Mouse (Mus musculus): Measurements from ENCODE around the gene Defa33. TPM values are rescaled to one million over a fixed set of nuclear protein-coding genes. Genes with fewer than 3 reads are reported as not detected.
"Not testable (repeated sequence)": the region's sequence is repeated elsewhere in the genome, so short reads cannot be mapped to it uniquely, and the experiment has no call there.

The Defa33 gene
- polyA plus RNA-seq (2014; fragmentation: Nextera tagmentation; extraction: Ambion mirVana): not detected in 2 replicates

GRCm38 (mm10) chr8:21391511-21391910 lies at the start of gene Defa33:
Defa33 (plus strand) TSS chr8:21391811.
- H3K4me1 ChIP-seq (ENCODE audit: control insufficient read depth, insufficient read depth, low read length); H3K36me3 ChIP-seq (ENCODE audit: control insufficient read depth, insufficient read depth, low read length); H3K9me3 ChIP-seq (replicated peaks; ENCODE audit: control insufficient read depth, low read length); H3K27me3 ChIP-seq (replicated peaks; ENCODE audit: control insufficient read depth, insufficient read depth, low read length); DNase-seq (ENCODE audit: low spot score); H3K9ac ChIP-seq (ENCODE audit: low read length); ATAC-seq; H3K4me2 ChIP-seq (ENCODE audit: low read length); H3K4me3 ChIP-seq (ENCODE audit: low read depth, low read length); H3K27ac ChIP-seq (ENCODE audit: low read depth, low read length): not testable (repeated sequence)
- no CpG with 5 or more reads among the region's 2 CpGs for WGBS

- not testable (repeated sequence) for H3K9me3 ChIP-seq (replicated peaks; ENCODE audit: control insufficient read depth, low read length); H3K4me2 ChIP-seq (ENCODE audit: low read length); H3K4me1 ChIP-seq (ENCODE audit: control insufficient read depth, insufficient read depth, low read length); H3K27ac ChIP-seq (ENCODE audit: low read depth, low read length); H3K36me3 ChIP-seq (ENCODE audit: control insufficient read depth, insufficient read depth, low read length); H3K9ac ChIP-seq (ENCODE audit: low read length); H3K4me3 ChIP-seq (ENCODE audit: low read depth, low read length); DNase-seq (ENCODE audit: low spot score); H3K27me3 ChIP-seq (replicated peaks; ENCODE audit: control insufficient read depth, insufficient read depth, low read length); ATAC-seq
- WGBS: no CpG with 5 or more reads among the region's 2 CpGs
These were observed 13.4 kb upstream of the Defa33 start, which contains the start of gene Defa2 for GRCm38 (mm10) chr8:21378215-21378614. Defa2 (plus strand) TSS chr8:21378515.

- not testable (repeated sequence) for H3K36me3 ChIP-seq (ENCODE audit: control insufficient read depth, insufficient read depth, low read length)
These were observed 35.5 kb downstream of the Defa33 start, which contains the start of gene Defa36 for GRCm38 (mm10) chr8:21427111-21427510. Defa36 (plus strand) TSS chr8:21427411.

More at GRCm38 (mm10) chr8:21427111-21427510, 35.5 kb downstream of the Defa33 start, which contains the start of gene Defa36:
- DNase-seq (ENCODE audit: low spot score); H3K27ac ChIP-seq (ENCODE audit: low read depth, low read length); H3K4me2 ChIP-seq (ENCODE audit: low read length); ATAC-seq; H3K27me3 ChIP-seq (replicated peaks; ENCODE audit: control insufficient read depth, insufficient read depth, low read length); H3K4me1 ChIP-seq (ENCODE audit: control insufficient read depth, insufficient read depth, low read length); H3K9me3 ChIP-seq (replicated peaks; ENCODE audit: control insufficient read depth, low read length); H3K9ac ChIP-seq (ENCODE audit: low read length); H3K4me3 ChIP-seq (ENCODE audit: low read depth, low read length): not testable (repeated sequence)
- WGBS: no CpG with 5 or more reads among the region's 1 CpGs

Other genes with a start within 250 kb of the Defa33 start
- not detected in 2 replicates for gene Defa22, start 229.5 kb upstream of the Defa33 start, polyA plus RNA-seq (2014; fragmentation: Nextera tagmentation; extraction: Ambion mirVana)
- not detected in 2 replicates for gene Defa31, start 200.2 kb upstream of the Defa33 start, polyA plus RNA-seq (2014; fragmentation: Nextera tagmentation; extraction: Ambion mirVana)
- gene Gm15293, start 190.2 kb upstream of the Defa33 start, polyA plus RNA-seq (2014; fragmentation: Nextera tagmentation; extraction: Ambion mirVana): not detected in 2 replicates
- not detected in 2 replicates for gene Gm15292, start 142.1 kb upstream of the Defa33 start, polyA plus RNA-seq (2014; fragmentation: Nextera tagmentation; extraction: Ambion mirVana)
- gene Defa27, start 76.3 kb upstream of the Defa33 start, polyA plus RNA-seq (2014; fragmentation: Nextera tagmentation; extraction: Ambion mirVana): not detected in 2 replicates
- gene Defa29, start 64.8 kb upstream of the Defa33 start, polyA plus RNA-seq (2014; fragmentation: Nextera tagmentation; extraction: Ambion mirVana): not detected in 2 replicates
- gene Defa2, start 13.3 kb upstream of the Defa33 start, polyA plus RNA-seq (2014; fragmentation: Nextera tagmentation; extraction: Ambion mirVana): not detected in 2 replicates
- not detected in 2 replicates for gene Defa36, start 35.6 kb downstream of the Defa33 start, polyA plus RNA-seq (2014; fragmentation: Nextera tagmentation; extraction: Ambion mirVana)
- not detected in 2 replicates for gene Gm7849, start 64.7 kb downstream of the Defa33 start, polyA plus RNA-seq (2014; fragmentation: Nextera tagmentation; extraction: Ambion mirVana)
- not detected in 2 replicates for gene Defa20, start 117.4 kb downstream of the Defa33 start, polyA plus RNA-seq (2014; fragmentation: Nextera tagmentation; extraction: Ambion mirVana)
- not detected in 2 replicates for gene Defa32, start 137.2 kb downstream of the Defa33 start, polyA plus RNA-seq (2014; fragmentation: Nextera tagmentation; extraction: Ambion mirVana)
- not detected in 2 replicates for gene Defa37, start 173.6 kb downstream of the Defa33 start, polyA plus RNA-seq (2014; fragmentation: Nextera tagmentation; extraction: Ambion mirVana)
- gene Defa28, start 191.2 kb downstream of the Defa33 start, polyA plus RNA-seq (2014; fragmentation: Nextera tagmentation; extraction: Ambion mirVana): not detected in 2 replicates
- not detected in 2 replicates for gene Gm7861, start 202.7 kb downstream of the Defa33 start, polyA plus RNA-seq (2014; fragmentation: Nextera tagmentation; extraction: Ambion mirVana)
- not detected in 2 replicates for gene Defa26, start 226.4 kb downstream of the Defa33 start, polyA plus RNA-seq (2014; fragmentation: Nextera tagmentation; extraction: Ambion mirVana)